Mouse (Mus musculus) G1E (cell line): ENCODE results near the gene Pcx. TPM values are rescaled to one million over a fixed set of nuclear protein-coding genes. Genes with fewer than 3 reads are reported as not detected.

Experiments used
- ATAC-seq: 2 replicates; pipeline ENCODE4 v1.8.0; 2016; ENCODE audit warnings: mild to moderate bottlenecking; ENCODE audit not compliant: insufficient number of reproducible peaks, poor library complexity, low FRiP score, severe bottlenecking; ENCODE audit errors: extremely low read depth
- DNase-seq: peaks from one replicate; pipeline ENCODE4 v3.0.0; 2012; ENCODE audit warnings: low spot score
- H3K27me3 ChIP-seq: 2 replicates; pipeline ENCODE4 v1.6.1; 2012; ENCODE audit warnings: mild to moderate bottlenecking, low read length, inconsistent platforms; ENCODE audit not compliant: insufficient read depth
- H3K36me3 ChIP-seq: replicated peaks from 2 replicates; pipeline ENCODE3; 2012; ENCODE audit warnings: mild to moderate bottlenecking, inconsistent platforms
- H3K4me1 ChIP-seq: 2 replicates; pipeline ENCODE4 v1.6.1; 2012; ENCODE audit warnings: low read depth, low read length, inconsistent platforms, mixed read lengths; ENCODE audit not compliant: insufficient read depth
- H3K4me3 ChIP-seq: 2 replicates; pipeline ENCODE4 v1.5.1; 2012; ENCODE audit warnings: low read depth, mild to moderate bottlenecking, inconsistent platforms, low read length, moderate library complexity, mixed read lengths
- H3K9me3 ChIP-seq: replicated peaks from 2 replicates; pipeline ENCODE4 v1.6.1; 2012; ENCODE audit warnings: inconsistent platforms
- CTCF ChIP-seq: IDR thresholded peaks from 2 replicates; pipeline ENCODE4 v1.5.1; 2012; ENCODE audit warnings: low read depth, low read length, inconsistent platforms, mixed read lengths
- GATA1 ChIP-seq: IDR thresholded peaks from 2 replicates; pipeline ENCODE4 v1.6.1; 2012; ENCODE audit warnings: borderline replicate concordance, low read length, inconsistent platforms, mixed read lengths
- GATA2 ChIP-seq: IDR thresholded peaks from 2 replicates; pipeline ENCODE4 v1.6.1; 2012; ENCODE audit warnings: low read depth, low read length, inconsistent platforms, borderline replicate concordance
- POLR2AphosphoS5 ChIP-seq: IDR thresholded peaks from 2 replicates; pipeline ENCODE4 v1.6.1; 2012; ENCODE audit warnings: low read depth, low read length, inconsistent platforms; ENCODE audit not compliant: insufficient replicate concordance
- TAL1 ChIP-seq: conservative IDR thresholded peaks from 2 replicates; pipeline ENCODE4 v1.6.1; 2012; ENCODE audit warnings: low read depth, low read length, inconsistent platforms, mixed read lengths
- polyA plus RNA-seq: library from polyadenylated mRNA; stranded (reverse); fragments of >175 nt; gene quantifications from 2 replicates; pipeline ENCODE4 v1.2.3, GENCODE M21; 2012
- total RNA-seq, 2 experiments: library from RNA; stranded (forward) in 1 of 2; stranded (reverse) in 1 of 2; fragments of 200-1000 nt in 1 of 2; fragments of >200 nt in 1 of 2; fragmentation: Nextera tagmentation in 1 of 2; gene quantifications; 2 replicates each; pipeline ENCODE4 v1.2.3; 2014 to 2017

Gene Pcx
- total and polyA plus RNA-seq, 3 experiments = 2.2 to 26.3 (median 12.9) TPM

- Histone ChIP-seq H3K4me3 (no peak overlapping the region), H3K4me1 (no peaks in the 10 kb centered on the region; the same call in 1 of the 2 replicates), H3K9me3 (no peaks in the 10 kb centered on the region), H3K27me3 (peaks cover 14% of the 10 kb centered on the region; the same call in 1 of the 2 replicates), H3K36me3 (no peaks in the 10 kb centered on the region)
- ATAC-seq (no peak), DNase-seq (no peak)
- no peak for TF ChIP-seq GATA1
- TF ChIP-seq TAL1 = no peak
- no peak for TF ChIP-seq GATA2
- TF ChIP-seq CTCF = no peak
- no peak for TF ChIP-seq POLR2AphosphoS5
These were observed 93.8 kb downstream of the Pcx start for GRCm38 (mm10) chr19:4603801-4604723.

- no peaks in the 10 kb centered on the region; the same call in 1 of the 2 replicates for H3K4me1 ChIP-seq
- DNase-seq = no peak
- H3K36me3 ChIP-seq = no peaks in the 10 kb centered on the region
- no peak overlapping the region for H3K4me3 ChIP-seq
- ATAC-seq = no peak
- peaks cover 23% of the 10 kb centered on the region; the same call in 1 of the 2 replicates for H3K27me3 ChIP-seq
- no peaks in the 10 kb centered on the region for H3K9me3 ChIP-seq
- TF ChIP-seq POLR2AphosphoS5 (no peak), GATA1 (no peak), CTCF (no peak), GATA2 (no peak), TAL1 (no peak)
These were observed 95.4 kb downstream of the Pcx start for GRCm38 (mm10) chr19:4605654-4606053.

DNA sequence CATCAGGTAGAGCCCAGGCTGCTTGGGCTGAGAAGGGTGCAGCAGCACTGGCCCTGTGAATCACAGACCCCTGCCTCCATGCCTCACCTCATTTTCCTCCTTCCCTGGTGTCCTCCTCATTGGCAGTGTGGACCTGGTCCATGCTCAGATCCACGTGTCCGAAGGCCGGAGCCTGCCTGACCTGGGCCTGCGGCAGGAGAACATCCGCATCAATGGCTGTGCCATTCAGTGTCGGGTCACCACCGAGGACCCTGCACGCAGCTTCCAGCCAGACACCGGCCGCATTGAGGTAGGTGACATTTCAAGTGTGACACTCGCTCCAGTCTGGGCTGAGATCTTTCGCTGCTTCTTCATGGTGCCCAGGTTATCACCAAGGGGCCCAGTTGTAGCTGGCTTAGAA lies 97.1 kb downstream of the Pcx start:
- Histone ChIP-seq H3K36me3 (no peaks in the 10 kb centered on the region), H3K4me1 (no peaks in the 10 kb centered on the region; the same call in 1 of the 2 replicates), H3K9me3 (no peaks in the 10 kb centered on the region), H3K27me3 (peaks cover 22% of the 10 kb centered on the region; the same call in 1 of the 2 replicates), H3K4me3 (no peak overlapping the region)
- DNase-seq = no peak
- TF ChIP-seq TAL1 = no peak
- ATAC-seq = no peak

GRCm38 (mm10) chr19:4608511-4608910 lies 98.2 kb downstream of the Pcx start:
- H3K36me3 ChIP-seq = peaks cover 3% of the 10 kb centered on the region

DNA sequence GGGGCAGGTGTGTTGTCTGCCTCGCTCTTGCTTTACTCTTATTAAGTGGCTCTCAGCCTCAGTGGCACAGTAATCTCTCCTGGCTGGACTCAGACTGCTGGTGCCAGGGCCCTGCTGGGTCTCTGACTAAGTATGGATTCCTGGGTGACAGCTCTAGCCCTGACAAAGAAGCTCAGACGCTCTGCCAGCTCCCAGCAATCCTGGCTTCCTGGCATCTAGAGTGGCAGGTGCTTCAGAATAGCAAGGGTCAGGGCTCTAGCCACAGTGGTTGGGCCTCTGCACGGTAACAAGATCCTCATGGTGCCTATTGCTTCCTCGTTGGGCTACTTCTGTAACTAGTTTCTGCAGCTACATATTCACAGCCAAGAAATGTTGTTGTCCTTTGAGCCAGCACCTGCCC lies 99.8 kb downstream of the Pcx start:
- no peak for ATAC-seq
- TF ChIP-seq CTCF (no peak), TAL1 (no peak), GATA1 (no peak), POLR2AphosphoS5 (no peak), GATA2 (no peak)
- Histone ChIP-seq H3K36me3 (peaks cover 3% of the 10 kb centered on the region), H3K4me1 (peaks cover 5% of the 10 kb centered on the region), H3K27me3 (peaks cover 36% of the 10 kb centered on the region), H3K9me3 (no peaks in the 10 kb centered on the region), H3K4me3 (no peak overlapping the region)
- no peak for DNase-seq

More at GRCm38 (mm10) chr19:4608511-4608910, 98.2 kb downstream of the Pcx start:
- no peak for TF ChIP-seq GATA1
- no peak for TF ChIP-seq TAL1
- TF ChIP-seq GATA2 = no peak
- no peak for TF ChIP-seq CTCF
- TF ChIP-seq POLR2AphosphoS5 = no peak
- Histone ChIP-seq H3K4me3 (no peak overlapping the region), H3K9me3 (no peaks in the 10 kb centered on the region), H3K27me3 (peaks cover 29% of the 10 kb centered on the region; the same call in 1 of the 2 replicates), H3K4me1 (no peaks in the 10 kb centered on the region; the same call in 1 of the 2 replicates)
- DNase-seq (no peak), ATAC-seq (no peak)

DNA sequence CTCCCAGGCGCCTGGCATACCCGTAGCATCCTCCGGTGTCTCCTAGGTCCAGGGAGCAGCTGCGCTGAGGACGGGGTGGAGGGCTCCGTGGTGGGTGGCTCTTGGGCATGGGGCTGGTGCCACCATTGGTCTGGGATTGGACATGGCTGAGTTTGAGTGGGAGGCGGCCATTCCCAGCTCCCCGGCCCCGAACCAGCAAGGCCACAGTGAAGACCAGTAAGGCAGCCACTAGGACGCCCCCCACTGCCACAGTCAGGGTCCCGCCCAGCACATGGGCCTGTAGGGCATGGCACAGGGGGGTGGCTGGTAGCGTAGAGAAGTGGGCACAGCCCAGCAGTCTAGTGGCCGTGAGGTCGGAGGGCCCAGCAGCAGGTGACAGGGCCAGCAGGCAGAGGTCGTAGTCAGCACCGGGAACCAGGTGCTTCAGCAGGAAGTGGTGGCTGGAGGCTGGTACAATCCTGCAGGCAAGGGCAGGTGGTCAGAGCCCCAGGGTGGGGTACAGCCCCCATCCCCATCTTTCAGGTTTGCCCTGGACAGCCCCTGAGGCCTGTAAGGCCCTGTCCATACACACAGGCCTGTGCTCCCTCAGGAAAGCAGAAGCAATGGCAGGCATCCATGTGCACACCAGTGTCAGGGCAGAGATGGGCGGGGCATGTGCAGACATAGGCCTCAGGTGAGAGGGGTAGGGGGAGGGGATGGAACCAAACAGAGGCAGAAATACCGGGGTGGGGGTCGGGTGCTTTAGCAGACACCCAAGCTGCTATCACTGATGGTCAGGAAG lies 102.1 kb downstream of the Pcx start:
- TF ChIP-seq GATA1 = no peak
- no peak for TF ChIP-seq POLR2AphosphoS5
- no peak for TF ChIP-seq GATA2
- TF ChIP-seq TAL1 = no peak
- TF ChIP-seq CTCF = no peak
- no peak for ATAC-seq
- no peaks in the 10 kb centered on the region for H3K9me3 ChIP-seq

More for the DNA sequence above, 102.1 kb downstream of the Pcx start:
- H3K4me3 ChIP-seq = no peak overlapping the region
- H3K27me3 ChIP-seq = peaks cover 54% of the 10 kb centered on the region
- H3K36me3 ChIP-seq = peaks cover 3% of the 10 kb centered on the region
- DNase-seq = no peak
- peaks cover 21% of the 10 kb centered on the region for H3K4me1 ChIP-seq
